Mouse (Mus musculus) midbrain, embryonic 16.5 days (tissue): ENCODE measurements at regions not wholly inside any gene's neighbourhood (a gene's known extent, or its start where the extent isn't known, plus 50 kb on each side); places are given as distances from the start of the nearest gene placed in this dataset.

Experiments
- ATAC-seq: fragments of 200-750 bp; cut with Nextera tagmentation; 2 replicates; pipeline ENCODE4 v1.8.0; 2017; ENCODE audit warnings: moderate TSS enrichment
- H3K27ac ChIP-seq: fragments of 300-500 bp; sonication (generic); 2 replicates; pipeline ENCODE4 v1.5.1; 2014; ENCODE audit warnings: mild to moderate bottlenecking, low read length, mixed read lengths
- H3K27me3 ChIP-seq: fragments of 300-500 bp; sonication (generic); 2 replicates; pipeline ENCODE4 v1.6.1; 2014; ENCODE audit warnings: low read depth, low read length, mixed read lengths; ENCODE audit not compliant: control insufficient read depth, insufficient read depth
- H3K36me3 ChIP-seq: fragments of 300-500 bp; sonication (generic); 2 replicates; pipeline ENCODE4 v1.6.1; 2014; ENCODE audit warnings: mild to moderate bottlenecking, low read length, moderate library complexity, mixed read lengths; ENCODE audit not compliant: control insufficient read depth, insufficient read depth
- H3K4me1 ChIP-seq: fragments of 300-500 bp; sonication (generic); 2 replicates; pipeline ENCODE4 v1.6.1; 2014; ENCODE audit warnings: mild to moderate bottlenecking, low read length, mixed read lengths; ENCODE audit not compliant: control insufficient read depth, insufficient read depth
- H3K4me2 ChIP-seq: fragments of 300-500 bp; sonication (generic); 2 replicates; pipeline ENCODE4 v1.6.1; 2014; ENCODE audit warnings: mild to moderate bottlenecking, low read length, mixed read lengths
- H3K4me3 ChIP-seq: fragments of 300-500 bp; sonication (generic); 2 replicates; pipeline ENCODE4 v1.5.1; 2014; ENCODE audit warnings: low read depth, mild to moderate bottlenecking, low read length, moderate library complexity, mixed read lengths
- H3K9ac ChIP-seq: fragments of 300-500 bp; sonication (generic); 2 replicates; pipeline ENCODE4 v1.6.1; 2014; ENCODE audit warnings: low read depth, low read length, mixed read lengths
- H3K9me3 ChIP-seq: fragments of 300-500 bp; sonication (generic); replicated peaks from 2 replicates; pipeline ENCODE4 v1.6.1; 2014; ENCODE audit warnings: mild to moderate bottlenecking, low read length, mixed read lengths; ENCODE audit not compliant: control insufficient read depth, poor library complexity, severe bottlenecking
- WGBS: fragments of 180-500 bp; shearing (Covaris S2); extraction: QIAGEN DNeasy Blood & Tissue Kit; methylation state at CpG from one replicate; pipeline ENCODE4 v1.1.7; 2014; 5-methylcytosine and 5-hydroxymethylcytosine counted together

- Histone ChIP-seq H3K4me1 (peaks cover 23% of the 10 kb centered on the region), H3K36me3 (no peaks in the 10 kb centered on the region), H3K27ac (no peak overlapping the region), H3K4me2 (no peak overlapping the region), H3K27me3 (no peaks in the 10 kb centered on the region), H3K9me3 (no peaks in the 10 kb centered on the region), H3K9ac (no peak overlapping the region), H3K4me3 (no peak overlapping the region)
- WGBS = 41% methylated on average over 8 of the region's 8 CpGs
- no peak for ATAC-seq
Observed at GRCm38 (mm10) chr13:54876556-54876955, 72.7 kb upstream of the Unc5a start.

- H3K27ac ChIP-seq = no peak overlapping the region
- no peak overlapping the region for H3K4me3 ChIP-seq
- H3K4me1 ChIP-seq = peaks cover 16% of the 10 kb centered on the region
- ATAC-seq = no peak
- H3K36me3 ChIP-seq = no peaks in the 10 kb centered on the region
- H3K9ac ChIP-seq = no peak overlapping the region
- H3K4me2 ChIP-seq = no peak overlapping the region
- H3K27me3 ChIP-seq = no peaks in the 10 kb centered on the region
- WGBS = 85% methylated on average over 8 of the region's 8 CpGs
- no peaks in the 10 kb centered on the region for H3K9me3 ChIP-seq
Observed at GRCm38 (mm10) chr13:54877656-54878055, 71.6 kb upstream of the Unc5a start.

GRCm38 (mm10) chr13:54879325-54879724 lies 69.9 kb upstream of the Unc5a start:
- no peak for ATAC-seq
- WGBS = 81% methylated on average over 5 of the region's 5 CpGs

GRCm38 (mm10) chr13:54880204-54880603 lies 69.0 kb upstream of the Unc5a start:
- peaks cover 17% of the 10 kb centered on the region for H3K4me1 ChIP-seq
- no peak overlapping the region for H3K27ac ChIP-seq
- no peaks in the 10 kb centered on the region for H3K36me3 ChIP-seq
- H3K4me3 ChIP-seq = no peak overlapping the region
- no peaks in the 10 kb centered on the region for H3K27me3 ChIP-seq
- H3K9ac ChIP-seq = no peak overlapping the region
- ATAC-seq = 0 out of 2 replicates have a peak, but pooled peaks have one; percentile 43
- H3K9me3 ChIP-seq = no peaks in the 10 kb centered on the region
- H3K4me2 ChIP-seq = no peak overlapping the region
- WGBS = 46% methylated on average over 2 of the region's 2 CpGs

More at GRCm38 (mm10) chr13:54879325-54879724, 69.9 kb upstream of the Unc5a start:
- H3K36me3 ChIP-seq = no peaks in the 10 kb centered on the region
- peaks cover 12% of the 10 kb centered on the region for H3K4me1 ChIP-seq
- H3K27ac ChIP-seq = no peak overlapping the region
- no peaks in the 10 kb centered on the region for H3K9me3 ChIP-seq
- no peak overlapping the region for H3K9ac ChIP-seq
- no peak overlapping the region for H3K4me2 ChIP-seq
- H3K4me3 ChIP-seq = no peak overlapping the region
- no peaks in the 10 kb centered on the region for H3K27me3 ChIP-seq

GRCm38 (mm10) chr13:54882781-54883180 lies 66.4 kb upstream of the Unc5a start:
- no peaks in the 10 kb centered on the region for H3K9me3 ChIP-seq
- no peaks in the 10 kb centered on the region for H3K27me3 ChIP-seq
- no peaks in the 10 kb centered on the region for H3K36me3 ChIP-seq
- no peak overlapping the region for H3K9ac ChIP-seq
- 72% methylated on average over 9 of the region's 9 CpGs for WGBS
- H3K27ac ChIP-seq = no peak overlapping the region
- no peak overlapping the region for H3K4me2 ChIP-seq
- no peak overlapping the region for H3K4me3 ChIP-seq
- peaks cover 28% of the 10 kb centered on the region for H3K4me1 ChIP-seq
- ATAC-seq = no peak

GRCm38 (mm10) chr13:54883748-54884708 lies 65.2 kb upstream of the Unc5a start:
- Histone ChIP-seq H3K4me2 (no peak overlapping the region), H3K9me3 (no peaks in the 10 kb centered on the region), H3K27ac (peak overlapping the region; percentile 60; the same call in 1 of the 2 replicates), H3K9ac (peak overlapping the region; percentile 15; the same call in 1 of the 2 replicates), H3K4me3 (no peak overlapping the region), H3K4me1 (peaks cover 34% of the 10 kb centered on the region), H3K36me3 (no peaks in the 10 kb centered on the region), H3K27me3 (no peaks in the 10 kb centered on the region)
- peak; percentile 46; the same call in 1 of the 2 replicates for ATAC-seq
- WGBS = 40% methylated on average over 17 of the region's 17 CpGs

GRCm38 (mm10) chr13:54884709-54885460 lies 64.3 kb upstream of the Unc5a start:
- Histone ChIP-seq H3K27me3 (no peaks in the 10 kb centered on the region), H3K4me1 (peaks cover 34% of the 10 kb centered on the region), H3K9me3 (no peaks in the 10 kb centered on the region), H3K36me3 (no peaks in the 10 kb centered on the region), H3K4me2 (no peak overlapping the region), H3K27ac (peak overlapping the region; percentile 60), H3K4me3 (no peak overlapping the region), H3K9ac (no peak overlapping the region)
- 29% methylated on average over 14 of the region's 14 CpGs for WGBS
- no peak for ATAC-seq

- peaks cover 37% of the 10 kb centered on the region for H3K4me1 ChIP-seq
- H3K4me2 ChIP-seq = peak overlapping the region; percentile 46
- peak overlapping the region; percentile 11; the same call in 1 of the 2 replicates for H3K4me3 ChIP-seq
- H3K9ac ChIP-seq = peak overlapping the region; percentile 58
- WGBS = 8% methylated on average over 18 of the region's 18 CpGs
- H3K27me3 ChIP-seq = no peaks in the 10 kb centered on the region
- no peaks in the 10 kb centered on the region for H3K9me3 ChIP-seq
- ATAC-seq = peak; percentile 52
- H3K36me3 ChIP-seq = no peaks in the 10 kb centered on the region
- H3K27ac ChIP-seq = peak overlapping the region; percentile 67
Observed at GRCm38 (mm10) chr13:54887366-54887921, 61.8 kb upstream of the Unc5a start.
